Mouse (Mus musculus) monocyte, adult 2 months (primary cell): ENCODE data around the gene Cttnbp2nl.

Source experiments
- DNase-seq, 2 experiments: peaks; one replicate each; pipeline ENCODE4 v3.0.0; 2022; ENCODE audit warnings: low spot score in 2 of 2, low read depth in 1 of 2

Cttnbp2nl gene

DNA sequence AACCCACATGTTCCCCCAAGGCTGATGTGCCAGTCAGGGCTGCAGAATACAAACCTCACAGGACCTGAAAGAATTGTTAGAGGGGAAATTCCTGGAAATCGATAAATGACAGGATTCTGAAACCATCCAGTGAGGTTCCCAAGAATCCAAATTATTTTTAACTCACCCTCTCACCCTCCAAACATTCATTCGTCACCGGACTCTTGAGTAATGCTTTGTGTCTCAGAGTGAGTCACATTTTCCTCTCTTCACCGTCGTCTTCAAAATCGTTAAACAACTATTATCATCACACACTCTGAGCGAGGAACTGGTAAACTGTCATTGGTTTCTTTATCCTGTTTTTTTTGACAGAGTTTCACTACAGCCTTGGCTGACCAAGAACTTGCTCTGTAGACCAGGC is 7.0 kb upstream of the Cttnbp2nl start:
- no peak for DNase-seq

GRCm38 (mm10) chr3:105058627-105059513 is 5.9 kb upstream of the Cttnbp2nl start:
- peak; percentile 37 to 52 for DNase-seq

- no peak for DNase-seq
These were observed 2.7 kb upstream of the Cttnbp2nl start for GRCm38 (mm10) chr3:105055666-105056065.

GRCm38 (mm10) chr3:105054952-105055351 is 2.0 kb upstream of the Cttnbp2nl start:
- no peak for DNase-seq

GRCm38 (mm10) chr3:105053698-105054001 is 704 bp upstream of the Cttnbp2nl start:
- no peak for DNase-seq

DNA sequence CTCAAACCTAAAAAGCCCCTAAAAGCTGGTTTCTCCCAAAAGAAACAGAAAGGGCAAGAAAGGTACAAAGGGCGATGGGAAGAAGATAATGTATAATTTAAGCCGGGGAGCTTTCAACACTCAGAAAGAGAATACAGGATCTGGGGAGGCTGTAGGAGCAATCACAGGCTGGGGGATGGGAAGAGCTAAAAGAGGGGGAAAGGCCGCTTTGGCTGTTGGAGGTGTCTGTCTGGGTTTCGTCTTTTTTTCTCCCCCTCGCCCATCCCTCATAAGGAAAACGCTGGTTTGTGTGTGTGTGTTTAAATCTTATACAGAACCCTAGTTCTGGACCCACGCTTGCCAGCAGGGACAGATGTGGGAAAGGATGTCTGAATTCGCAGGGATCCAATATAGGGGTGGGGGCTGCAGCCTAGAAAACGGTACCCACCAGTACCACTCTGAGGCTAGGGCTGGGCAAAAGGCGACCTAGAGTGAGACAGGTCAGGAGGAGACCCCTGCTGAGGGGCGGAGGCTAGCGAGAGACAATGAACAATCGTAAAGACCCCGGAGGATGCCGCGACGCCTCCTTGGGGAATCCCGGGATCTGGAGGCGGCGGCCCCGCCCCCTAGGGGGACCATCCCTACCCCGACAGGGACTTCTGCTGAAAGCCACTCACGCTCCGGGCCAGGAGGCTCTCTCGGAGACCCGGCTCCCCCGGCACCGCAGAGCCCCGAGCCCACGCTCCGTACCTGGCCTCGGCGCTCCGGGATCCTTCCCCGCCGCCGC is 592 bp downstream of the Cttnbp2nl start:
- DNase-seq = no peak

DNA sequence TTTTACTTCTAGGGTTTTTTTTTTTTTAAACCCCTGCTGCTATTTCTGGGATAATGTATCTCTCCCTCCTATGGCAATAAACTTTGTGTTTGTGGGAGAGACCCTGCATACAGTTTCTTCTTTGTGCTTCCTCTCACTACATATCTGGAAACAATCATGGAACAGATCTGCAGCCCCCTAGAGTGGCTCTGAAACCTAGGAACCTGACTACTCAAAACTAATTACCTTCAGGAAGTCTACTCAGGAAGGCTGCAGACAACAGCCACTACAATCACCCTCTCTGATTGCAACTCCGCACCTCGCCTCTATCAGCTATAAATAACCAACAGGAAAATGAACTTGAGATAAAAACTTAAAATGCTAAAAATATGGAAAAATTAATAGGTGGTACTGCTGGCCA is 1.8 kb downstream of the Cttnbp2nl start:
- DNase-seq = no peak

DNA sequence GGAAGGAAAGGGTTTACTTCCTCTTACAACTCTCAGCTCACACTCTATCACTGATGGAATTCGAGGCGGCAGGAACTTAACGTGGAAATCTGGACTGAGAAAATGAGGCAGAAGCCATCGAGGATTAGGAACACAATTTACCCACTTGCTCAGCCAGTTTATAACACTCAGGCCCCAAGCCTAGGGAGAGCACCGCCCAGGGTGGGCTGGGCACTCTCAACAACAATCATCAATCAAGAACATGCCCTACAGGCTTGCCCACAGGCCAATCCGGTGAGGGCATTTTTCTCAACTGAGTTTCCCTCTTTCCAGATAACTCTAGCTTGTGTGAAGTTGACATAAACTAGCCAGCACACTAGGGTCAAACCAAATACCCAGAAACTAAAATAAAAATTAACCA is 3.1 kb downstream of the Cttnbp2nl start:
- DNase-seq = no peak

- DNase-seq = no peak
These were observed 5.3 kb downstream of the Cttnbp2nl start for GRCm38 (mm10) chr3:105047616-105048015.

- peak; percentile 53 to 71 for DNase-seq
These were observed 6.1 kb downstream of the Cttnbp2nl start for GRCm38 (mm10) chr3:105046870-105047269.

- DNase-seq = no peak
These were observed 9.2 kb downstream of the Cttnbp2nl start for GRCm38 (mm10) chr3:105043746-105044145.

DNA sequence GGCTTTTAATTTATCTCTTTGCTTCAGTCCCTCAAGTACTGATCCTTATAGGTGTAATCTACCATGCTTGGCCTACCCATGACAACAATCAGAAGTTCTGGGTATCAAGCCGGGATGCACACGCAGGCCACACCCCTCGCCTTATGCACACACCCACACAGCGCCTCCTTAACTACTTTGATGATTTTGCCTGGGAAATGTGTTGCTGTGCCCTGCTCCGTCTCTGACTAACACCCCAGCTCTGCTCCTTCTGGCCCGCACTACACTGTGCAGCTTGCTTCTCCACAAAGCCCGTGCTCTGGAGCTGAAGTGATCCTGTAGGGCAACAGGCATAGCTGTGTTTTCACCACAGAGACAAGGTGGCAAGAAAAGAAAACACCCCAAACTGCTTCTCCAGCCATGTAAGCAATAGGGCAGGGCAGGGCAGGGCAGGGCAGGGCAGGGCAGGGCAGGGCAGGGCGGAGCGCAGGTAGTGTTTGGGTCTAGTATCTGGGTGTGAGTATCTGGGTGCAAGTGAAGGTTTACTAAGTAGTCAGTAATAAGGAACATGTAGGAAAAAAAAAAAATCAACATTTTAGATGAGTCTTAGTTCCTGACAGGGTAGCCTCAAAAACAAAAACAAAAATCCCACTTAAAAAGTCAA is 11.8 kb downstream of the Cttnbp2nl start:
- DNase-seq = no peak

GRCm38 (mm10) chr3:105040002-105040401 is 12.9 kb downstream of the Cttnbp2nl start:
- DNase-seq = no peak

DNA sequence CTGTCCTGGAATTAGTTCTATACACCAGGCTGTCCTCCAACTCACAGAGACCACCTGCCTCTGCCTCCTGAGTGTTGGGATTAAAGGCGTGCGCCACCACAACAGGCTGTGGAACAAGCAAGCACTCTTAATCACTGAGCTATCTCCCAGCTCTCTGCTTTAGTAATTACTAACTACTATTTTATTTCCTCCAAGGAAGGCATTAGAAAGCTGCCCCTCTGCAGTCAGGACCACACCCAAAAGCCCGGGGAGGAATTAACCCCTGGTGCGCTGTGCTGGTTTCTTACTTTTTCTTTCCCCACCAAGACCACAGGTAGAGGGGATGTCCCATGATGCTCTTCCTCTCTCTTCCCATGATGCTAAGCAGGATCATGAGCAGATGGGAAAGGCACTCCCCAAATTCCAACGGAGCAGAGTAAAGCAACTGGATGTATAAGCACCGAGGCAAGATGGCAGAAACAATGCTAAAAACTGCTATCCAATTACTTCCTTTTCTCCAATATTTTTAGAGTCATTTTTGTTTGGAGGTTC is 15.6 kb downstream of the Cttnbp2nl start:
- no peak for DNase-seq

GRCm38 (mm10) chr3:105036281-105036847 is 16.6 kb downstream of the Cttnbp2nl start:
- no peak for DNase-seq

DNA sequence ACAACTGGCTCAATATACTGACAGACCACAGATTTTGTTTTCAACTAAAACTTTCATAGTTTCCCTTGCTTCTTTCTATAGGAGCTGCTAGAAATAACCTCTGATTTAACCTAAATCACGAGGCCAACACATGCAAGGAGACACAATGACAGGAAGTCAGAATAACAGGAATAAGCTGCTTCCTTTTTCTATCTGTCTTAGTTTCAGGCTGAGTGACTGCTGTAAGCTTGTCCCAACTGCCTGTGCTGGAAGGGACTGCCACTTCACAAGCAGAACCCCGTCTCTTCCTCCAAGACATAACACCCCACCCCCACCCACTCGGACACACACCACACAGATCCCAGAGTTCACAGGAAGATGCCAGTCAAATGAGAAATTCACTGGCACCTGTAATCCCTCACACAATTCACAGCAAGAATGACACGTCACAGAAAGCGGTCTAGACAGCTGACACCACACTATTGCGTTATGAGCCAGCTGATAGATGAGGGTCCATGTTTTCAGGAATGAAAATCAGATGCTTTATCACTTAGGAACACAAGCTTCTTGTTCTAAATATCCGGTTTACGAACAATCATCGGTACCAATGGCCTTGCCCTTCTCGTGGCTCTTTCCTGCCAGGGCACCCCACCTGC is 29.5 kb downstream of the Cttnbp2nl start:
- DNase-seq = no peak

- no peak for DNase-seq
These were observed 32.9 kb downstream of the Cttnbp2nl start for GRCm38 (mm10) chr3:105019826-105020692.

GRCm38 (mm10) chr3:105018783-105019105 is 34.2 kb downstream of the Cttnbp2nl start:
- DNase-seq = no peak

DNA sequence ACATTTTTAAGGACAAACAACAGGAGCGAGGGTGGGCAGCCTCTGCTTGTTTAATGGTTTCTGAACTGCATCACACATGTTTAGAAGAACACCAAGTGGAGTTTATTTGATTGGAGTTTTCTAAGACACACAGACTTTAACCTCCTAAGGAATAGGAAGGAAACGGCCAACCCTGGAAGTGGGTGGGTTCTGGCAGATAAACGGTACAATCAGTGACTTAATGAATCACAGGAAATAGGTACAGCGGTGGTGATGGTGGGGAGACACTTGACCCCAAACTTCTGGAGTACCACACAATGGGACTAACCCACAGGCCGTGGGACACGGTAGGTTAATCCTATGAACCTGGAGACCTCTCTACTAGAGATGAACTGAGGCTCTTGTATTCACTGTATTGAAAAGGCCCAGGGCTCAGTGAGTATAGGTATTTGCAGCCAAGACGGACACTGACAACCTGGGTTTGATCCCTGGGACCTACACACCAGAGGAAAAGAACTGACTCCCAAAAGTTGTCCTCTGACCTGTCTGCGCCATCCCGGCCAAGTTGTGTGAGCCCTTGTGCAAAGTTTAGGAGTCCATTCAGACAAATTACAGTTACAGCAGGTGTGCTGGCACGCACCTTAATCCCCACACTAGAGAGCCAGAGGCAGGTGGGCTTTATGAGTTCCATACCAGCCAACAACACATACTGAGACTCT is 34.7 kb downstream of the Cttnbp2nl start:
- no peak for DNase-seq
